Mouse (Mus musculus): ENCODE data around the gene Hoxb4. TPM values are rescaled to one million over a fixed set of nuclear protein-coding genes. Genes with fewer than 3 reads are reported as not detected.

Hoxb4 gene
- polyA plus RNA-seq (2012; ENCODE audit: low replicate concordance), result 1.7 and 5.4 TPM in 2 replicates

GRCm38 (mm10) chr11:96317608-96318367 lies at the start of gene Hoxb4:
TSS of gene Hoxb4 (plus strand) at chr11:96318267.

GRCm38 (mm10) chr11:96270996-96271540 lies 47.0 kb upstream of the Hoxb4 start, which contains the start of gene Hoxb9:
TSS of gene Hoxb9 (plus strand) at chr11:96271457.

GRCm38 (mm10) chr11:96281855-96282570 lies 36.1 kb upstream of the Hoxb4 start, which contains the start of gene Hoxb8:
TSS of gene Hoxb8 (plus strand) at chr11:96281905.

GRCm38 (mm10) chr11:96285771-96286738 lies 32.0 kb upstream of the Hoxb4 start, which contains the start of gene Hoxb7:
TSS of gene Hoxb7 (plus strand) at chr11:96286623.

GRCm38 (mm10) chr11:96291681-96292564 lies 26.1 kb upstream of the Hoxb4 start, which contains the start of gene Hoxb6:
TSS of gene Hoxb6 (plus strand) at chr11:96292476.

GRCm38 (mm10) chr11:96303151-96304099 lies 14.6 kb upstream of the Hoxb4 start, which contains the start of gene Hoxb5:
TSS of gene Hoxb5 (plus strand) at chr11:96303336.

GRCm38 (mm10) chr11:96323154-96323553 lies 5.1 kb downstream of the Hoxb4 start, which contains the start of gene Hoxb3:
TSS of gene Hoxb3 (plus strand) at chr11:96323326.

GRCm38 (mm10) chr11:96350341-96350624 lies 32.2 kb downstream of the Hoxb4 start, which contains the start of gene Hoxb2:
TSS of gene Hoxb2 (plus strand) at chr11:96350525.

GRCm38 (mm10) chr11:96365441-96366091 lies 47.5 kb downstream of the Hoxb4 start, which contains the start of gene Hoxb1:
TSS of gene Hoxb1 (plus strand) at chr11:96365752.

Other genes starting within 250 kb of the Hoxb4 start
- 63.0 and 508 TPM in 2 replicates for gene Atp5g1, start 242.6 kb upstream of the Hoxb4 start, polyA plus RNA-seq (2012; ENCODE audit: low replicate concordance)
- not detected in 2 replicates for gene Calcoco2, start 206.3 kb upstream of the Hoxb4 start, polyA plus RNA-seq (2012; ENCODE audit: low replicate concordance)
- 0.10 TPM in 1 of 2 replicates, not detected in the other for gene Ttll6, start 184.5 kb upstream of the Hoxb4 start, polyA plus RNA-seq (2012; ENCODE audit: low replicate concordance)
- gene Hoxb13, start 124.0 kb upstream of the Hoxb4 start, polyA plus RNA-seq (2012; ENCODE audit: low replicate concordance), result not detected in 2 replicates
- gene Hoxb9, start 46.8 kb upstream of the Hoxb4 start, polyA plus RNA-seq (2012; ENCODE audit: low replicate concordance), result 0.15 TPM in 1 of 2 replicates, not detected in the other
- gene Hoxb8, start 36.4 kb upstream of the Hoxb4 start, polyA plus RNA-seq (2012; ENCODE audit: low replicate concordance), result 0.16 TPM in 1 of 2 replicates, not detected in the other
- 0.23 TPM in 1 of 2 replicates, not detected in the other for gene Hoxb7, start 31.6 kb upstream of the Hoxb4 start, polyA plus RNA-seq (2012; ENCODE audit: low replicate concordance)
- gene Hoxb6, start 25.8 kb upstream of the Hoxb4 start, polyA plus RNA-seq (2012; ENCODE audit: low replicate concordance), result 0.40 and 0.48 TPM in 2 replicates
- 0.12 and 0.30 TPM in 2 replicates for gene Hoxb5, start 14.9 kb upstream of the Hoxb4 start, polyA plus RNA-seq (2012; ENCODE audit: low replicate concordance)
- gene Hoxb3, start 5.1 kb downstream of the Hoxb4 start, polyA plus RNA-seq (2012; ENCODE audit: low replicate concordance), result 1.6 and 4.2 TPM in 2 replicates
- 0.81 and 0.88 TPM in 2 replicates for gene Hoxb2, start 32.3 kb downstream of the Hoxb4 start, polyA plus RNA-seq (2012; ENCODE audit: low replicate concordance)
- not detected in 2 replicates for gene Hoxb1, start 47.5 kb downstream of the Hoxb4 start, polyA plus RNA-seq (2012; ENCODE audit: low replicate concordance)
- gene Skap1, start 146.3 kb downstream of the Hoxb4 start, polyA plus RNA-seq (2012; ENCODE audit: low replicate concordance), result 0.71 and 0.75 TPM in 2 replicates

All from leukemia stem cell, adult 10-12 weeks (primary cell).